Mouse (Mus musculus): Measurements from ENCODE around the gene Ccdc57.
"Not testable (repeated sequence)": the region's sequence is repeated elsewhere in the genome, so short reads cannot be mapped to it uniquely, and the experiment has no call there.

Gene Ccdc57

GRCm38 (mm10) chr11:120902487-120903142, 30.1 kb downstream of the Ccdc57 start:
- DNase-seq, result peak; percentile 25

GRCm38 (mm10) chr11:120901729-120902486, 30.8 kb downstream of the Ccdc57 start:
- DNase-seq, result no peak

- DNase-seq, result no peak
Measured at GRCm38 (mm10) chr11:120900276-120901244, 32.1 kb downstream of the Ccdc57 start.

DNA sequence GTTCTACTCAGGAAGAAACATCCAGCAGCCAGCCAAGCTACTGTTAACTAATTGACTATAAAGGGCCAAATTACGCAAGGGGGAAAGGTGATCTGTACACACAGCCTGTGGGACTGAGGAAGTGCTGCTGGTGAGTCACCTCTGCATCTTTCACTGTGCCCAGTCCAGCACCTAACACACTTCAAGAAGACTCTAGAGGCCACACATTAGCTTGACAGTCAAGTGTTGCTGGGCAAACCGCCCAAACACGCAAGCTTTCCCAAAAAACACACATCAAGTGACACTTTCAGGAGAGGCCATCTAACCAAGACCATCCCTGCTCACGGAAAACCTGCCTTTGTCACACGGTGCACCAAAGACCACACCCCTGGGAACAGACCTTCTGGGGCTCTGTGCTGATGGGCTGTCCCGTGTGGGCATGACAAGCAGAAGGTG, 34.5 kb downstream of the Ccdc57 start:
- no peak for DNase-seq

DNA sequence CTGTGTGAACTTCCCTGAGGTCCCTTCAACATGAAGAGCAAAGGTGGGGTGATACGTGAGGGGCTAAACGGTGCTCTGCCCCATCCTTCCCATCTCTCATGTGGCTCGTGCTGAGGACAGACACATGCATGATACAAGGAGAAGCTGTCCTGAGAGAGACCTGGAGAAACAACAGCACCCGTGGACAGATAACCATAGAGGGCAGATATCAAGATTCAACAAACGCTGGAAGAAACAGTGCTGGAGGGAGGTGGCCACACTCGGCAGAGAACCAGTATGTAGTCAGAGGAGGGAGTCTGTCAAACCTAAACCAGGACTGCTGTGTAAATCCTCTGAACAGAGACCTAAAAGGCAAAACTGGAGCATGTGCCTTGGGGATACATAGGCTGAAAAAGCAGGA, 37.2 kb downstream of the Ccdc57 start:
- DNase-seq, result no peak

DNA sequence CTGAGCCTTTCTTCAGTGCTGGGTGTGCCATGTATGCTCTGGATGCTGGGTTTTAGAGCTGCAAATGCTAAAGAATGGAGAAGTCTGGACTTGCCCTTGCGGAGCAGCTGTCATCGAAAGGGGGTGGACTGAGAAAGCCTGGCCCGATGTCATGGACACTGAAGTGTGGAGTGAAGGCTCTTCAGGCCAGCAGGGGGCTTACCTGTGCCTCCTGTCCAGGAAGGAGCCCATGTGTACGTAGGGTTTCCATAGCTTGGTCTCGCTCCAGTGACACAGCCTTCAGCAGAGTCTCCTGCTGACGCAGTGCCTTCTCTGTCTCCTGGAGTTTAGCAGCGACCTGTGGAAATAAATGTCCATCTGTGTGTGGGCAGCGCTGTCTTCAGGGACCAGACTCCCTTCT, 38.3 kb downstream of the Ccdc57 start:
- DNase-seq, result no peak

- DNase-seq, result no peak
Measured at GRCm38 (mm10) chr11:120889216-120889615, 43.5 kb downstream of the Ccdc57 start.

DNA sequence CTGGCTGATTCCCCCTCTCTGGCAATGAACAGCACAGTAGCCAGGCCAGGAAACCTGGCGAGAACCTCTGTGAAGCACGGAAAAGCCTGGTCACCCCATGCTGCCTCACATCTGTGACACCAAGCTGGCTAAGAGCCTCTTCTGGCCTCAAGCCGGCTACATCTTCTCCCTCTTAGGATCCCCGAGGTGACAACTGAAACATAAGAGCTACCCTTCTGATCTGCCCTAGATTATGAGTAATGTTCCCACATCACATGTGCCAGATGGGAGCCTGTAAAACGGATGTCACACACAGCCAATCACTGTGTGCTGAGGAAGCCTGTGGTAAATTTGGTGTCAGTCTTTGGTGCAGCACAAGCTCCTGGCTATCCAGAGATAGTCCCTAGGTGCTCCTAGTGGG, 44.0 kb downstream of the Ccdc57 start:
- DNase-seq, result peak; percentile 35

DNA sequence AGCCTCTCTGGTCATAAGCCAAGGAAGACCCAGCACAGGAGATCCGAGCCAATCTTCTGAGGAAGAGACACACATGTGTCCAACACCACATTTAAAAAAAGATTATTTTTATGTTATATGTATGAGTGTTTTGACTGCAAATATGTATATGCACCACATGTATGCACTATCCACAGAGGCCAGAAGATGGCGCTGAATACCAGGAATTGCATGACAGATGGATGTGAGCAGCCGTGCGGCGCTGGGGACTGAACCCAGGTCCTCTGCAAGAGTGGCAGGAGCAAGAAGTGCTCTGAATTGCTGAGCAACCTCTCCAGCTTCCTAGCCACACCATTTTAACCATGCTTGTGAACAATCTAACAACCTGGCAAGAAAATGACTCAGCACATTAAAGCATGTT, 45.2 kb downstream of the Ccdc57 start:
- DNase-seq, result no peak

DNA sequence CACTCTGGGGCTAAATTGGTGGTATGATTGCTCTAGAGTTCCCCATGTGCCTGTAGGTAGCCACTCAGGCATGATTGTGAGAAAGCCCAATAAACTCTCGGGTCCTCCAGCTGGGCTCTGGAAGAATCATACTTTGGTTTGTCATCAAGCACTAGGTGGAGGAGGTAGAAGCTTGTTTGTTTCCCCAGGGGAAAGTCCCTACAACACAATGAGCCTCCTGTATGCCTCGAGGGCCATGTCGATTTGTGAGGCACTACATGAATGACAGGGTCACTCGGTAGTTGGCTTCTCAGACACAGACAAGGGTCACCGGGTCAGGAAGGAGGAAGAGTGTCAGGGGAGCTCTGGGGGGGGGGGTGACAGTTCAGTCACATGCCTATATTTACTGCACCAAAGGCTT, 46.2 kb downstream of the Ccdc57 start:
- no peak for DNase-seq

DNA sequence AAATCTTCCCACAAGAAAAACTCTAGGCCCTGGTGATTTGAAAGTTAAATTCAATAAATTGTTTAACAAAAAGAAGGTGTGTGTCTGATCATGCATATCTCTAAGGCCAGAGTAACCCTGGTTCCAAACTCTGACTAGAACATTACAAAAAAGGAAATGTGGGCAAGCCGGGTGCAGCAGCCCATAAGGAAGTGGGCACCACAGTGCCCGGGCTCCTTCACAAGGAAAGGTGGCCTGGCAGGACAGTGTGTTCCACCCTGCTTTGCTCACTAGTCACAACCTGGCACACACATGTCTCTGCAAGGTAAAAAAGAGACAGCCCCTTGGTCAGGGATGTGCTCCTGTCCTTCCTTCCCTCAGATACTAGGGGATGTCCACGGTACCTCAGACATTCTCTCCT, 49.1 kb downstream of the Ccdc57 start:
- DNase-seq, result no peak

DNA sequence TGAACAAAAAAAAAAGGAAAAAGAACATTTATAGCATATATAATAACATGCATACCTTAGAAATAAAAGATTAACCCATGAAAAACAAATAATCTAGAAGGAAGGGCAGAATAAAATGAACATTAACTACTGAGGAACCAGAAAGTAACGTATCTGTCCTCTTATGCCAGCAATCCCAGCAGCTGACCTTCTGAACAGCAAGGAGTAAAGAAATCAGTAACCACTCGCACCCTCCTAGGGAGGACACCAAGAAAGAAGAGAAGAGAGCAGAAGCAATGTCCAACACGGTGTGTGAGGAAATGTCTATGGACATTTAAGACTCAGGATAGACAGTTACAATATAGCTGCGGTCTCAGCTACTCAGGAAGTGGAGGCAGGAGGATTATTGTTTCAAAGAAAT, 49.7 kb downstream of the Ccdc57 start:
- DNase-seq, result no peak

DNA sequence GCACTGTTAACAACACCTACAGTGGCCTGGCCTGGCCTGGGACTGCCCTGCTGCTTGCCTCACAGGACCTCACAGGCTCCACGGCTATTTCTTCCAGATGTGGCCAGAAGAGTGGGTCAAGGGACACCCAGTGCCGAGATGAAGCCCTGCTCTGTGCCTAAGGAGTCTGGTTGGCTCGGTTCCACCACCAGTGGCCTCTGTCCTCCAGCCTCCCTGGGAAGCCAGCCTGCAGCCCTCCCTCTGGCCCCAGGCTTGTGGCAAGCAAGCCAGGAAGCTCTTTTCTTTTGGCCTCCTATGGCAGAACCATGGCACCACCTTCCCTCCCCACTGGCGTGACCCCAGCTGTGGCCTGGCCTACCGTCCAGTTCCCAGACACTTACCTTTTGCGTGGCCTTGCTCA, 59.5 kb downstream of the Ccdc57 start:
- no peak for DNase-seq

GRCm38 (mm10) chr11:120871521-120871920, 61.2 kb downstream of the Ccdc57 start:
- no peak for DNase-seq

GRCm38 (mm10) chr11:120865816-120866215, 66.9 kb downstream of the Ccdc57 start:
- DNase-seq, result no peak

DNA sequence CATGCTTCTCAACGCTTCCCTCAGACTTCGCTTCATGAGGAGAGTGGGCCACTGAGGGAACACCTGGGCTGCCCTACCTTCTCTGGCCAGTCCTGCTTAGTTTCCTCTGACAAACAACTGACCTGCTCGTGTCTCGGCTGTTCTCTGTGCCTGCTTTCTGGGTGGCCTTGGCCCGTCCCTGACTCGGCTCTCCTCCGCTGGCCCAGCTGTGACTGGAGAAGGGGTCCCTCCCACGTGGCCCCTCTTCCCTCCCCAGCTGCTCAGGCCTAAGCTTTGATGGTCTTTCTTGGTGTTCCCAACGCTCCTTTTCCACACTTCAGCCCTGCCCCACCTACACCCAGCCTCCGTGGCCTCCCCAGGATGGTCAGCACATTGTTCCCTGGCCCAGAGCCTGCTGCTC, 69.9 kb downstream of the Ccdc57 start:
- no peak for DNase-seq

GRCm38 (mm10) chr11:120855938-120856337, 76.7 kb downstream of the Ccdc57 start:
- not testable (repeated sequence) for DNase-seq

- DNase-seq, result no peak
Measured at GRCm38 (mm10) chr11:120853788-120854187, 78.9 kb downstream of the Ccdc57 start.

DNA sequence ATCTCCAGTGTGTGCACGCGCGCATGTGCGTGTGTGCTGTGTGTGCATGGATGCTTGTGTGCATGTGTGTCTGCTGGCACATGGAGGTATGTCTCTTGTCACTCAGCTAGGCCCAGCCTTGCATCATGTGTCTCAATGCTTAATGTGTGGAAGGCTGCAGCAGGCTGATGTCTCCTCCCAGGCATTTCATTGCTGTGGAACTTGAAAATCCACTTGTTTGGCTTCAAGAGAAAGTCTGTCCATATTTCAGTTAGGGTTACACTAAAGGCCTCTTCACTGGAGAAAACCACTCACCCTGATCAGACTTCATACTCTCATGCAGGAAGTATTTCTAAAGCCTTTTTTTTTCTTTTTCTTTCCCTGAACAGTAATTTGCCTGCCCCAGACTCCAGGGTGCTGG, 79.5 kb downstream of the Ccdc57 start:
- DNase-seq, result no peak

DNA sequence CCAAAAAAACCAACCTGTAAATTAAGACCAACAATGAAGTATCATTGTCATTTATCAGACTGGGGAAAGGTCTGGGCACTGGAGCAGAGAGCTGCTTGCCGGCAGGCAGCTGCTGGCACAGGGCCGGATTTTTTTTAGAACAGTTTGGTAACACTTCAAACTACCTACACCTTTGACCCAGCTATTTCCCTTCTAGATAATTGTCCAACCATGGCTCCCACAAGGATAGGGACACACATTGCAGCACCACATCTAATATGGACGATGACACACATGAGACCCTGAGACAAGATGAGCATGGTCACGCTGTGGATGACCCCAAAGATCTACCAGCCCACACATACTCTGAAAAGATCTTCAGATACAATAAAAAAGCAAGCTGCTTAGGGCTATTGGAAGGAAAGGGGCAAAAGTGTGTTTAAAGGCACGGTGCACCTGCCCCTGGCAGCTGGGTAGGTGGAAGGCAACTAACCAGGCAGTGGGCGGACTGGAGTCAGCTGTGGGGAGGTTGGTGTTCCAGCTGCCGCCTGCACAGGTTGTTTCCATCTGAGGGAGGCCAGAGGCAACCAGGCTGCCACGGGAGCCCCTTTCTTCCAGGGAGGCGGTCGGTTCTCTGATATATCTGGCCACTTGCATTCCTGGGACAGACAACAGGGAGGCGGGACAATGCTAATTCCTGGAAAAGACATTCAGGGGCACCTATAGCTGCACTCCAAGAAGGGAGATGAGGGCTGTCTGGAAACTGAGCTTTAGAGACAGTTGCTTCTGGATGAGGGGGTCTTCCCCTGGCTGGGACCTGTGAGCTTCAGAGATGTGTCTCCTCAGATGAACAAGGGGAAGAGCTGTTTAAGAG, 80.4 kb downstream of the Ccdc57 start:
- DNase-seq, result peak; percentile 33

DNA sequence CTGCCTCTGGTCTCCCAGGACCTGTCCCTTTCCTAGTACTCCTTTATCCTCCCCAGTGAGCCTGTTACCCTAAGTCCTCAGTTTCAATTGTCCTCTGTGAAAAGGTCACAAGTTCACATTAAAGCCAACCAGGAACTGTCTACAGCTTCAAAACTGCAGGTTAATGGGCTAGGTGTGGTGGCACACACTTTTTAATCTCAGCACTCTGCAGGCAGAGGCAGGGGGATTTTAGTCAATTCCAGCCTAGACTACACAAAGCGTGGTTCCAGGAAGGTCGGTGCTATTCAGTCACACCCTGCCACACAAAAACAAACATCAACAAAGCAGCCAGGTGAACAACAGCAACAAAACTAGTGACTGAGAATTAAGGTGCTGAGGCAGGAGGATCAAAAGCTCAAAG, 81.1 kb downstream of the Ccdc57 start:
- no peak for DNase-seq

- no peak for DNase-seq
Measured at GRCm38 (mm10) chr11:120851132-120851531, 81.5 kb downstream of the Ccdc57 start.

Measured in thymus, postnatal 14 days (tissue).